Mouse (Mus musculus): Measurements from ENCODE around the gene Glipr1. TPM values are rescaled to one million over a fixed set of nuclear protein-coding genes. Genes with fewer than 3 reads are reported as not detected.
"Not testable (repeated sequence)": the region's sequence is repeated elsewhere in the genome, so short reads cannot be mapped to it uniquely, and the experiment has no call there.

The Glipr1 gene
- polyA plus RNA-seq (2014; fragmentation: Nextera tagmentation; extraction: Ambion mirVana) = 0.25 and 0.88 TPM in 2 replicates

DNA sequence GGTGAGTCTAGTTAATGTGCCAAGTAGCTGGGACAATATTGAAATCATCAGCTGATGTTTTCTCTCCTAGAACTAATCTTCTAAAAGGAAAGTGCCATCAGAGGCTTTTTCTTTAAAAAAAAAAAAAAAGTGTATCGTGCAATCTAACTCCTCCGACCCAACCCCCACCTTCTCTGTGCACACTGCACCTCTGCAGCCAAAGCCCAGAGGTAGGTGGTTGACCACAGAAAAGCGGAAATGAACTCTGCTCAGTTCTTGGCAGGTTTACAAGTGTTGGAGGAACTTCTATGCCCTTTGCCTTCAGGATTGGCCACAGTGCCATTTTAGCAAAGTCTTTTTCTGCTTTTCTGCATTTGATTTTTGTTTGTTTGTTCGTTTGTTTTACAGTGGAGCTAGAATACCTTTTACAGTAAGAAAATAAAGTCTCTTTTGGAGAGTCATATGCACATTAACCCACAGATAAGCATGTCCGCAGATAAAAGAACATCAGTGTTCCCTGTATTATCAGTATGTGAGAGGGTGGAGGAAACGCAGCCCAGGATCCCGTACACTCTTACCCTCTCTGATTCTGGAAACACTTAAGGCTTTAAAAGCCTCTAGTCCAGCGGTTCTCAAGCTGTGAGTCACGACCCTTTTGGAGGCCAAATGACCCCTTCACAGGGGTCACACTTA, at the start of gene Glipr1:
Glipr1 (minus strand) TSS at position 88 of the 672 bp plus-strand sequence.
- Histone ChIP-seq H3K27me3 (replicated peaks; ENCODE audit: control insufficient read depth, insufficient read depth, low read length) (no peaks in the 10 kb centered on the region), H3K36me3 (ENCODE audit: control insufficient read depth, insufficient read depth, low read length) (no peaks in the 10 kb centered on the region), H3K4me2 (ENCODE audit: low read length) (no peak within 1 kb of the TSS), H3K4me3 (ENCODE audit: low read depth, low read length) (no peak within 1 kb of the TSS), H3K9me3 (replicated peaks; ENCODE audit: control insufficient read depth, low read length) (no peaks in the 10 kb centered on the region), H3K4me1 (ENCODE audit: control insufficient read depth, insufficient read depth, low read length) (no peaks in the 10 kb centered on the region), H3K9ac (ENCODE audit: low read length) (no peak within 1 kb of the TSS), H3K27ac (ENCODE audit: low read depth, low read length) (no peak within 1 kb of the TSS)
- 77% methylated on average over 9 of the region's 9 CpGs for WGBS
- DNase-seq (ENCODE audit: low spot score) (no peak), ATAC-seq (no peak)

DNA sequence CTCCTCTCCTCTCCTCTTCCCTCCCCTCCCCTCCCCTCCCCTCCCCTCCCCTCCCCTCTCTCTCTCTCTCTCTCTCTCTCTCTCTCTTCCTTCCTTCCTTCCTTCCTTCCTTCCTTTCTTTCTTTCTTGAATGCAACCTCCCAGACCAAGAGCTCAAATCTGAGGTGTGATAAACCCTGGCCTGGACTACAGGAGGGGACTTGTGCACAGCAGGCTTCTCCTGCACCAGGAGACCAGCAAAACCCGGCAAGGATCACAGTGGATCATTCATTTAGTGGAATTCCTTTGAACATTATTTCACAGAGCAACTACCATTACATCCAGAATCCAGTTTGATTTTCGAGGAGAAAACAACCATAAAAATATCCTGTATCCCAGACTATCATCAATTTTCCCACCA, 49.5 kb upstream of the Glipr1 start:
- H3K4me3 ChIP-seq (ENCODE audit: low read depth, low read length); ATAC-seq; H3K4me2 ChIP-seq (ENCODE audit: low read length); H3K27me3 ChIP-seq (replicated peaks; ENCODE audit: control insufficient read depth, insufficient read depth, low read length); H3K9ac ChIP-seq (ENCODE audit: low read length); H3K36me3 ChIP-seq (ENCODE audit: control insufficient read depth, insufficient read depth, low read length); H3K9me3 ChIP-seq (replicated peaks; ENCODE audit: control insufficient read depth, low read length); H3K4me1 ChIP-seq (ENCODE audit: control insufficient read depth, insufficient read depth, low read length); H3K27ac ChIP-seq (ENCODE audit: low read depth, low read length): not testable (repeated sequence)
- WGBS = 84% methylated on average over 2 of the region's 2 CpGs
- DNase-seq (ENCODE audit: low spot score) = peak; percentile 46

DNA sequence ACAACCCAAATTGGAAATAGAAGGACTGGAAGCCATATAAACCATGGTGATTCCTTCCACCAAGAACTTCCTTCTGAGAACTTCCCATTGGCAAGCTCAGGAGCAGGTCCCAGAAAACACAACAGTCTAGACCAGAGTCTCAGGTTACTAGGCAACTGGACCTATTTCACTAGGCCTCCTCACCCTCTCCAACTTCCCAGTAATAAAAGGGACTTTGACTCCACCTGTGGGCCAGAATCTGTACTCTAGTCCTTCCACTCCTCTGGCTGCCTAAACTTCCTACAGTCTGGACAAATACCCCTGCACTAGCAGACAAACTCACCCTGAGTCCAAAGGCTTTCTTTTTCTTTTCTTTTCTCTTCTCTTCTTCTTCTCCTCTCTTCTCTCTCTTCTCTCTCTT, 48.8 kb upstream of the Glipr1 start:
- no peak overlapping the region for H3K9ac ChIP-seq (ENCODE audit: low read length)
- ATAC-seq = no peak
- no peak for DNase-seq (ENCODE audit: low spot score)
- no peak overlapping the region for H3K4me2 ChIP-seq (ENCODE audit: low read length)
- H3K27me3 ChIP-seq (replicated peaks; ENCODE audit: control insufficient read depth, insufficient read depth, low read length) = no peaks in the 10 kb centered on the region
- no peak overlapping the region for H3K4me3 ChIP-seq (ENCODE audit: low read depth, low read length)
- no peak overlapping the region for H3K27ac ChIP-seq (ENCODE audit: low read depth, low read length)
- H3K9me3 ChIP-seq (replicated peaks; ENCODE audit: control insufficient read depth, low read length) = no peaks in the 10 kb centered on the region
- H3K4me1 ChIP-seq (ENCODE audit: control insufficient read depth, insufficient read depth, low read length) = no peaks in the 10 kb centered on the region
- H3K36me3 ChIP-seq (ENCODE audit: control insufficient read depth, insufficient read depth, low read length) = no peaks in the 10 kb centered on the region

DNA sequence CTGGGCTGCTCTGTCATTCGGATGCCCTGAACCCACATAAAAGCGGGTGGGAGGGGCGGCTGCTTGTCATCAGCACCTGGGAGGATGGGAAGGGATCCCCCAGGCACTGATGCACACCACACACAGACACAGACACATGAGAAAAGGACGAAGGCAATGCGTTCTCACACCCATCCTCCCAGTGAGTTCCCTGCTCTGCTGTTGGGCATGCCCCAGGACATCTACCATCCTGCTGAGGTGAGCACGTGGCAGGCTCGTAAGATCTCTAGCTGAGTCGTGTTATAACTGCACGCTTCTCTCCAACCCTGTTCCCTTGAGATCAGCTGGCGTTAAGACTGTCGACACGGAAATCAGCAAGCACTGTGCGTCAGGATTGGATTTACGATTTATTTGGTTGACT, 41.9 kb upstream of the Glipr1 start:
- not testable (repeated sequence) for DNase-seq (ENCODE audit: low spot score); H3K27me3 ChIP-seq (replicated peaks; ENCODE audit: control insufficient read depth, insufficient read depth, low read length); H3K4me2 ChIP-seq (ENCODE audit: low read length); H3K4me1 ChIP-seq (ENCODE audit: control insufficient read depth, insufficient read depth, low read length); H3K27ac ChIP-seq (ENCODE audit: low read depth, low read length); H3K9ac ChIP-seq (ENCODE audit: low read length); ATAC-seq; H3K36me3 ChIP-seq (ENCODE audit: control insufficient read depth, insufficient read depth, low read length); H3K4me3 ChIP-seq (ENCODE audit: low read depth, low read length); H3K9me3 ChIP-seq (replicated peaks; ENCODE audit: control insufficient read depth, low read length)
- 73% methylated on average over 14 of the region's 14 CpGs for WGBS

DNA sequence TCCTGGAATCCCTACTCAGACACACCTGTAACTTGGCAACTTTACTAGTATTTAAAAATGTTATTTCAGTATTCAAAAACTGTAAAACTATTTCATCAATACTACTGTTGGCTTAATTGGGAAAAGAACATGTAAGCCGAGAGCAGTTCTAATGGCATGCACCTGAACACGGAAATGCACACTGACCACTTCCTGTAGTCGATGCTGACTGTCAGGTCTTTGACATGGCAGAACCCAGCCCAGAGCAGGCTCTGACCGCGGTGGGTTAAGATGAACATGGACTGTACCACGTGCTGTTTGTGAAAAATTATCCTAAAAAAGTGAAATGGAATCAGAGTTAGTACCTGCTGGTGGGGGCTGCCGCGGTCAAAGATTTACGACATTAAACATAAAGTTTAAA, 41.1 kb upstream of the Glipr1 start:
- H3K4me3 ChIP-seq (ENCODE audit: low read depth, low read length); H3K9ac ChIP-seq (ENCODE audit: low read length); H3K27me3 ChIP-seq (replicated peaks; ENCODE audit: control insufficient read depth, insufficient read depth, low read length): not testable (repeated sequence)

DNA sequence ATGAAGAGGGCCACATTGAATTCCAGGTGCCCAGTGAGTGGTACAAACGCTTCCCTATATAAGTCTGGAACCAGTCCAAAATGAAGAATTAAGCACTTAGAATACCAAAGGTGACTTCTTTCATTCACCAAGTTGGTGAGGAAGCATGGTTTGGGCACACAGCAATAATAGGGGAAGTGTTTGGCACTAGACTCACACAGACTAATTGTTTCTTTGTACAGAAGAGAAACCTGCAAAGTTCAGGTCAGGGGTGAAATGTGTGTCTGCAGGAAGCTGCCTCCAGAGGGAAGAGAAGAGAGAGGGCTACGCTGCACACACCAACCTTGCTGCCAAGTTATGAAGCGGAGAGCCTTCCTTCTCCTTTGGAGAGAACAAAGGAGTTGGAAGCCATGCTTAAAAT, 26.3 kb upstream of the Glipr1 start:
- H3K9me3 ChIP-seq (replicated peaks; ENCODE audit: control insufficient read depth, low read length); H3K4me2 ChIP-seq (ENCODE audit: low read length); DNase-seq (ENCODE audit: low spot score); H3K27ac ChIP-seq (ENCODE audit: low read depth, low read length); H3K9ac ChIP-seq (ENCODE audit: low read length); H3K36me3 ChIP-seq (ENCODE audit: control insufficient read depth, insufficient read depth, low read length); H3K27me3 ChIP-seq (replicated peaks; ENCODE audit: control insufficient read depth, insufficient read depth, low read length); H3K4me3 ChIP-seq (ENCODE audit: low read depth, low read length); ATAC-seq; H3K4me1 ChIP-seq (ENCODE audit: control insufficient read depth, insufficient read depth, low read length): not testable (repeated sequence)
- WGBS = 41% methylated on average over 3 of the region's 3 CpGs

More for the DNA sequence above, 41.1 kb upstream of the Glipr1 start:
- H3K4me2 ChIP-seq (ENCODE audit: low read length); H3K9me3 ChIP-seq (replicated peaks; ENCODE audit: control insufficient read depth, low read length); H3K4me1 ChIP-seq (ENCODE audit: control insufficient read depth, insufficient read depth, low read length); ATAC-seq; DNase-seq (ENCODE audit: low spot score); H3K36me3 ChIP-seq (ENCODE audit: control insufficient read depth, insufficient read depth, low read length); H3K27ac ChIP-seq (ENCODE audit: low read depth, low read length): not testable (repeated sequence)
- WGBS = 84% methylated on average over 9 of the region's 9 CpGs

DNA sequence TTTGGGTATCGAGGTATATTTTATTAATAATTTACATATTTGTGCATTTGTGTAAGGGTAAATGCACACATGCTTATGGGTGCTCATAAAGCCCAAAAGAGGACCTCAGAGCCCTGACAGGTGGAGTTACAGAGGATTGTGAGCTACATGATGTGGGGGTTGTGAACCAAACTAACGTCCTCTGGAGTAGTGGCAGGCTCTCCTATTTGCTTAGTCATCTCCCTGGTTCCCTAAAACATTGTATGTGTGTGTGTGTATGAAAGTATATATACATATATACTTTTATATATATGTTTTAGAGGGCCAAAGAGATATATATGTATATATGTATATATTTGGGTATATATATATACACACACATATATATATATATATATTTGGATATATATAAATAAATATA, 21.2 kb upstream of the Glipr1 start:
- Histone ChIP-seq H3K4me3 (ENCODE audit: low read depth, low read length) (no peak overlapping the region), H3K27ac (ENCODE audit: low read depth, low read length) (no peak overlapping the region), H3K9me3 (replicated peaks; ENCODE audit: control insufficient read depth, low read length) (no peaks in the 10 kb centered on the region), H3K4me1 (ENCODE audit: control insufficient read depth, insufficient read depth, low read length) (no peaks in the 10 kb centered on the region), H3K4me2 (ENCODE audit: low read length) (no peak overlapping the region), H3K27me3 (replicated peaks; ENCODE audit: control insufficient read depth, insufficient read depth, low read length) (no peaks in the 10 kb centered on the region), H3K36me3 (ENCODE audit: control insufficient read depth, insufficient read depth, low read length) (no peaks in the 10 kb centered on the region), H3K9ac (ENCODE audit: low read length) (no peak overlapping the region)
- ATAC-seq (no peak), DNase-seq (ENCODE audit: low spot score) (no peak)
- 81% methylated on average over 2 of the region's 2 CpGs for WGBS

DNA sequence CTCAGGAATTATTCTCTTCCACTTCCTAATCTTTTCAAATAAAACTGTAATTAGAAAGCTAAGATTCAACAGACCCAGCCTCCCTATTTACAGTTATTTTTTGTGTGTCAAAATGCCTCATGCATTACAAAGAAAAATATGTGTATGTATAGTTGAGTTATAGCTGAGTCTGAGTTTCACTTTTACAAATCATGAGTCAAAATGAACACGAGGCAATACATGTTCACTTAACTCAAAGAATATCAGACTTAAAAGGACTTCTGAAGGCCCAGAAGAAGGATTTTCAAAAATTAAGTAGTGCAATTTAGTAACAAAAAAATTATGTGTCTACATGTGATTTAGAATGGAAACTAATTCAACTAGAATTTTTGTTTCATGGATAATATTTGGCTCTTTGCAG, 7.1 kb upstream of the Glipr1 start:
- not testable (repeated sequence) for DNase-seq (ENCODE audit: low spot score); H3K36me3 ChIP-seq (ENCODE audit: control insufficient read depth, insufficient read depth, low read length); H3K27ac ChIP-seq (ENCODE audit: low read depth, low read length); H3K4me1 ChIP-seq (ENCODE audit: control insufficient read depth, insufficient read depth, low read length); ATAC-seq; H3K27me3 ChIP-seq (replicated peaks; ENCODE audit: control insufficient read depth, insufficient read depth, low read length); H3K9ac ChIP-seq (ENCODE audit: low read length); H3K4me3 ChIP-seq (ENCODE audit: low read depth, low read length); H3K4me2 ChIP-seq (ENCODE audit: low read length); H3K9me3 ChIP-seq (replicated peaks; ENCODE audit: control insufficient read depth, low read length)
- 85% methylated on average over 1 of the region's 1 CpGs for WGBS

DNA sequence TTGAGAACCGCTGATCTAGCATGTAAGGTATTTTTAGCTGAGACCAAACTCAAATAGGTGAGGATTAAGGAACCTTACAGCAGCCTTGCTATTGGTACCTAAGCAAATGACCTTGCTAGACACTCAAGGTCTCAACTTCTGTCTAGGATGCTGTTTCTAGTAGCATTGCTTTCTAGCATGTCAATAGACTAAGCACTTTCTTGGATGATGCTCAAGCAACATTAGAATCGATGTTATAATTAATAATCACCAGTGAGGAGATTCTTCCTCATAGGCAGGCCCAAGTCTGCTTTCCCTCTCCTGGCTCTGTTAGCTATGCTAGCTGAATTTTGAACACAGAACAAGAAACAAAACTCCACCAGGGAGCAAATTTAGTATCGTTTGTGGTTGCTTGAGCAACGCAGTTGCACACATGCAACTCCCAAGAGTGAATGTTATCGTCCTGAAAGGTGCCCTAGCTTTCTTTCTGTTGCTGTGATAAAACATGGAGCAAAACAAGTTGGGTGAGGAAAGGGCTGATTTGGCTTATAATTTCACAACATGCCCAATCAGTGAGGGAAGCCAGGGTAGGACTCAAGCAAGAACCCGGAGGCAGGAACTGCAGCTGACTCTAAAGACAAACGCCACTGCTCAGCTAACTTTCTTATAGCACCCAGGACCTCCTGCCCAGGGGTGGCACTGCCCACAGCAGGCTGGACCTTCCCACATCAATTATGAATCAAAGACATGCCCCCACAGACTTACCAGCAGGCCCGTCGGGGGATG, 493 bp downstream of the Glipr1 start:
- H3K9me3 ChIP-seq (replicated peaks; ENCODE audit: control insufficient read depth, low read length) = no peaks in the 10 kb centered on the region
- no peak for DNase-seq (ENCODE audit: low spot score)
- ATAC-seq = no peak
- H3K4me3 ChIP-seq (ENCODE audit: low read depth, low read length) = no peak overlapping the region
- H3K27me3 ChIP-seq (replicated peaks; ENCODE audit: control insufficient read depth, insufficient read depth, low read length) = no peaks in the 10 kb centered on the region
- H3K36me3 ChIP-seq (ENCODE audit: control insufficient read depth, insufficient read depth, low read length) = no peaks in the 10 kb centered on the region
- WGBS = 86% methylated on average over 9 of the region's 9 CpGs
- no peak overlapping the region for H3K4me2 ChIP-seq (ENCODE audit: low read length)
- H3K4me1 ChIP-seq (ENCODE audit: control insufficient read depth, insufficient read depth, low read length) = no peaks in the 10 kb centered on the region
- H3K27ac ChIP-seq (ENCODE audit: low read depth, low read length) = no peak overlapping the region
- no peak overlapping the region for H3K9ac ChIP-seq (ENCODE audit: low read length)

All from forebrain, embryonic 14.5 days (tissue).